Mouse (Mus musculus) ES-Bruce4 (cell line): Measurements from ENCODE around the gene Kri1. TPM values are rescaled to one million over a fixed set of nuclear protein-coding genes. Genes with fewer than 3 reads are reported as not detected.
"Not testable (repeated sequence)": the region's sequence is repeated elsewhere in the genome, so short reads cannot be mapped to it uniquely, and the experiment has no call there.

ENCODE experiments used
- H3K27ac ChIP-seq: 2 replicates; pipeline ENCODE4 v1.5.1; 2012; ENCODE audit warnings: low read length, inconsistent platforms; ENCODE audit not compliant: insufficient read depth
- H3K27me3 ChIP-seq: 2 replicates; pipeline ENCODE4 v1.6.1; 2012; ENCODE audit warnings: mild to moderate bottlenecking, low read length, inconsistent platforms; ENCODE audit not compliant: control insufficient read depth, poor library complexity, insufficient read depth, severe bottlenecking
- H3K36me3 ChIP-seq: 2 replicates; pipeline ENCODE4 v1.6.1; 2012; ENCODE audit warnings: inconsistent platforms, mild to moderate bottlenecking, low read length, moderate library complexity; ENCODE audit not compliant: control insufficient read depth, poor library complexity, insufficient read depth, severe bottlenecking
- H3K4me1 ChIP-seq: one replicate; pipeline ENCODE4 v1.8.1; 2011; ENCODE audit warnings: low read length; ENCODE audit not compliant: control insufficient read depth, insufficient read depth
- H3K4me3 ChIP-seq: 2 replicates; pipeline ENCODE4 v1.5.1; 2011; ENCODE audit warnings: low read depth, mild to moderate bottlenecking, low read length
- H3K9ac ChIP-seq: 2 replicates; pipeline ENCODE4 v1.6.1; 2012; ENCODE audit warnings: low read depth, mild to moderate bottlenecking, inconsistent platforms; ENCODE audit not compliant: poor library complexity, severe bottlenecking
- H3K9me3 ChIP-seq: replicated peaks from 2 replicates; pipeline ENCODE4 v1.6.1; 2012; ENCODE audit warnings: mild to moderate bottlenecking, low read length, inconsistent platforms; ENCODE audit not compliant: control insufficient read depth, poor library complexity, insufficient read depth, severe bottlenecking
- CTCF ChIP-seq: IDR thresholded peaks from one replicate; pipeline ENCODE4 v1.8.1; 2011; ENCODE audit warnings: low read depth, low read length
- EP300 ChIP-seq: IDR thresholded peaks from 2 replicates; pipeline ENCODE4 v1.6.1; 2011; ENCODE audit warnings: low read depth, low read length; ENCODE audit not compliant: insufficient read depth
- POLR2A ChIP-seq: IDR thresholded peaks from one replicate; pipeline ENCODE4 v1.8.1; 2011; ENCODE audit warnings: low read length; ENCODE audit not compliant: insufficient read depth
- polyA plus RNA-seq: library from polyadenylated mRNA; stranded (reverse); fragments of >200 nt; gene quantifications from 2 replicates; pipeline ENCODE4 v1.2.4, GENCODE M21; 2011; ENCODE audit warnings: low read depth; ENCODE audit not compliant: missing spikeins, insufficient read depth, insufficient read length

Gene Kri1
- polyA plus RNA-seq, 1 experiment = 41.7 TPM

DNA sequence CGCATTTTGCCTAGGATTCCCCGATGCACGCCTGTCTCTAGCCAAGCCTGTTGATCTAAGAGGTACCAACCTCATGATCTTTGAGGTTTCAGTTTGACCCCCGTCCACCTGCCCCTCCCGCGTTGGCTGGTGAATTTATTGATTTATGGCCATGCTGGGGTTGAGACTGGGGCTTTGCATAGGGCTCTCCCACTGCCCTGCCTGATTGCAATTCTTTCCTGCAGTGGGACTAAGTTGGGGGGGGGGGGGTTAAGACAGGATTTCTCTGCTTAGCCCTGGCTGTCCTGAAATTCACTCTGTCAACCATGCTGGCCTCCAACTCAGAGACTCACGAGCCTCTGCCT, 62.4 kb downstream of the Kri1 start:
- no peaks in the 10 kb centered on the region for H3K4me1 ChIP-seq
- peak overlapping the region; percentile 13 for H3K9ac ChIP-seq
- no peaks in the 10 kb centered on the region for H3K36me3 ChIP-seq
- no peak overlapping the region for H3K27ac ChIP-seq
- H3K9me3 ChIP-seq = no peaks in the 10 kb centered on the region
- TF ChIP-seq EP300 (no peak), POLR2A (no peak), CTCF (no peak)
- H3K4me3 ChIP-seq = peak overlapping the region; percentile 84
- H3K27me3 ChIP-seq = no peaks in the 10 kb centered on the region

DNA sequence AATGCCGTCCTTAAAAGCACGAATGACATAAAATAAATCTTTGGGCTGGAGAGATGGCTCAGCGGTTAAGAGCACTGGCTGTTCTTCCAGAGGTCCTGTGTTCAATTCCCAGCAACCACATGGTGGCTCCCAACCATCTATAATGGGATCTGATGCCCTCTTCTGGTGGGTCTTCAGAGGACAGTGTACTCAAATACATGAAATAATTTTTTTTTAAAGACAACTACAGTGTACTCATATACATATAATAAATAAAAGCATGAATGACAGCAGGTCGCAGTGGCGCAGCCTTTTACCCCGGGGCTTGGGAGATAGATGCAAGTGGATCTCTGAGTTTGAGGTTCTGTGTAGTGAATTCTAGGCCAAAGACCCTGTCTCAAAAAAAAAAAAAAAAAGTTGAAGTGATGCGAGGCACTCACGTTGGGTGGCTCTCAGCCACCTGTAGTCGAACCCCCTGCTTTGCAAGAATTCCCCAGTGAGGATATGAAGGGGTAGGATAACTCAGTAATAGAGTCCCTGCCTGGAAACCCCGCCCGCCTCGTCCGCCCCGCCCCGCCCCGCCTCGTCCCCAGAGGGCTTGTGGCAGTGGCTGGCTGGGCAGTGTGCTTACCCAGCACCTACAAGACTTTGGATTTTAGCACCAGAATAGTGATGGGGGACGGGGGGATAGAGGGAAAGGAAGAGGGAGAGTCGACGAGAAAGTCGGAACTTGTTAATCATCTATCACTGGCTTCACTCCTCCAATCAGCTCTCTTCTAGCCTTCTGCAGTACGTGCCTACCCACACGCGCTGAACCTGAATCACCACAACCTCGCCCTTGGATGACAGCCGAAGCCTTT, 63.0 kb downstream of the Kri1 start:
- peak overlapping the region; percentile 35 for H3K27ac ChIP-seq
- H3K27me3 ChIP-seq = no peaks in the 10 kb centered on the region
- H3K4me1 ChIP-seq = no peaks in the 10 kb centered on the region
- H3K36me3 ChIP-seq = no peaks in the 10 kb centered on the region
- peak overlapping the region; percentile 84 for H3K4me3 ChIP-seq
- peak overlapping the region; percentile 13 for H3K9ac ChIP-seq
- H3K9me3 ChIP-seq = no peaks in the 10 kb centered on the region
- TF ChIP-seq EP300 (no peak), POLR2A (no peak), CTCF (no peak)

DNA sequence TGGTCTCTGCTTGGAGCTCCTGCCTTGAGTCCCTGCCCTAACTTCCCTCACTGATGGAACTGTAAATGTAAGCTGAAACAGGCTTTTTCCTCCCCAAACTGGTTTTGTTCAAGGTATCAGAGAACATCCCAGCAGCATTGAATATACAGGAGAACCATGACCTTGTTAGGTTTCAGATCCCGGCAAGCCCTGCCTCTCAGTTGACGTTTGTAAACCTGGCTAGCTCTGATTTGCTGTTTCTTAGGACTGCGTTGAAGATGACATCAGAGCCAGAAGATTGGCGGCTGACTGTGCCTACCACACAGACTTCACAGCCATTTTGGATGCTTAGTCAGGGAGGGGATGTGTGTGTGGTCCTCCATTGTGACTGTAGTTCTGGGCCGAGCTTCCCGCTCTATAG, 63.9 kb downstream of the Kri1 start:
- Histone ChIP-seq H3K27ac (peak overlapping the region; percentile 35), H3K9me3 (no peaks in the 10 kb centered on the region), H3K9ac (peak overlapping the region; percentile 13), H3K4me3 (peak overlapping the region; percentile 44), H3K36me3 (no peaks in the 10 kb centered on the region), H3K27me3 (no peaks in the 10 kb centered on the region), H3K4me1 (no peaks in the 10 kb centered on the region)
- TF ChIP-seq CTCF = no peak
- TF ChIP-seq EP300 = no peak
- peak; percentile 61 for TF ChIP-seq POLR2A

DNA sequence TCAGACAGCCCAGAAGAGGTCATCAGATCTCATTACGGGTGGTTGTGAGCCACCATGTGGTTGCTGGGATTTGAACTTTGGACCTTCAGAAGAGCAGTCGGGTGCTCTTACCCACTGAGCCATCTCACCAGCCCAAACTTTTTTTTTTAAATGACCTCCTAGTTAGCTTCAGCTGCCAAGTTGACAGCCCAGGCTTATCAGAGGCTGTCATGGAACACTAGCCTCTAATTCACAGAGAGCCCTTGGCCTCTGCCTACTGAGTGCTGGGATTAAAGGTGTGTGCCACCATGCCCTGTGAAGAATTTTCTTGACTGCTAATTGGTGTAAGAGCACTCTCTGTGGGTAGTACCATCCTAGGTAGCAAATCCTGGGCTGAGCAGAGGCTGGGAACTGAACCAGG, 64.3 kb downstream of the Kri1 start:
- peak overlapping the region; percentile 35 for H3K27ac ChIP-seq
- H3K9me3 ChIP-seq, H3K36me3 ChIP-seq, H3K27me3 ChIP-seq, H3K4me1 ChIP-seq, H3K9ac ChIP-seq: not testable (repeated sequence)
- H3K4me3 ChIP-seq = peak overlapping the region; percentile 17; the same call in 1 of the 2 replicates

Other genes starting within 250 kb of the Kri1 start
- 2.5 TPM in 1 of 2 replicates, not detected in the other for gene Zglp1, start 220.9 kb downstream of the Kri1 start, polyA plus RNA-seq
- 1.0 and 1.4 TPM in 2 replicates for gene Gm49373, start 214.9 kb downstream of the Kri1 start, polyA plus RNA-seq
- gene Fdx1l, start 214.4 kb downstream of the Kri1 start, polyA plus RNA-seq = 25.9 and 38.8 TPM in 2 replicates
- 4.7 and 6.3 TPM in 2 replicates for gene Gm38431, start 196.0 kb downstream of the Kri1 start, polyA plus RNA-seq
- gene Raver1, start 196.0 kb downstream of the Kri1 start, polyA plus RNA-seq = 60.7 and 61.9 TPM in 2 replicates
- gene Tyk2, start 156.7 kb downstream of the Kri1 start, polyA plus RNA-seq = 15.5 and 17.8 TPM in 2 replicates
- 164 and 171 TPM in 2 replicates for gene Cdc37, start 138.0 kb downstream of the Kri1 start, polyA plus RNA-seq
- 9.5 and 10.4 TPM in 2 replicates for gene Pde4a, start 122.3 kb downstream of the Kri1 start, polyA plus RNA-seq
- 19.5 and 19.6 TPM in 2 replicates for gene Keap1, start 48.6 kb downstream of the Kri1 start, polyA plus RNA-seq
- 0.40 and 0.44 TPM in 2 replicates for gene S1pr5, start 39.5 kb downstream of the Kri1 start, polyA plus RNA-seq
- 18.8 and 22.3 TPM in 2 replicates for gene Atg4d, start 22.7 kb downstream of the Kri1 start, polyA plus RNA-seq
- gene Cdkn2d, start 3.4 kb upstream of the Kri1 start, polyA plus RNA-seq = 11.6 and 12.4 TPM in 2 replicates
- 83.3 and 87.8 TPM in 2 replicates for gene Ap1m2, start 24.4 kb upstream of the Kri1 start, polyA plus RNA-seq
- gene Slc44a2, start 32.7 kb upstream of the Kri1 start, polyA plus RNA-seq = 64.9 and 66.4 TPM in 2 replicates
- 196 and 209 TPM in 2 replicates for gene Ilf3, start 79.9 kb upstream of the Kri1 start, polyA plus RNA-seq
- gene Qtrt1, start 123.9 kb upstream of the Kri1 start, polyA plus RNA-seq = 40.0 and 48.2 TPM in 2 replicates
- gene Dnm2, start 136.9 kb upstream of the Kri1 start, polyA plus RNA-seq = 86.2 and 88.6 TPM in 2 replicates
- gene Tmed1, start 222.3 kb upstream of the Kri1 start, polyA plus RNA-seq = 28.0 and 29.2 TPM in 2 replicates
- not detected in 2 replicates for gene AB124611, start 238.2 kb upstream of the Kri1 start, polyA plus RNA-seq